Mouse (Mus musculus): ENCODE results near the gene Ptgs1.

Gene Ptgs1

DNA sequence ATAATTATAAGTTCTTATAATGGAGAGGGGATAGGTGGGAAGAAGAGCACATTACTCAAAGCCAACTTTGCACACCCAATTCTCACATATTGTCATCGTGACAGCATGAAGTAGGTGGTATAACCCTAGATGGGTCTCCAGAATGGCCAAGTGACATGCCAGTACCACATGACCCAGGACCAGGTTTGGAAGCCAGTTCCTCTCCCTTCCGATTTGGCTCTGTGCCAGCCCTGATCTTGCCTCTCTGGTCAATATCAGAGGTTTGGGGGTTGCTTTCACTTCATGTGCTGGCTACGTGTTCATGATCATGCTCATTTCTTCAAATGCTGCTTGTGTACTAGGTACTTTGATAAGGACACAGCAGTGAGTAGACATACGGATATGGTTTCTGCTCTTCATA is 22.3 kb downstream of the Ptgs1 start:
- DNase-seq: no peak

DNA sequence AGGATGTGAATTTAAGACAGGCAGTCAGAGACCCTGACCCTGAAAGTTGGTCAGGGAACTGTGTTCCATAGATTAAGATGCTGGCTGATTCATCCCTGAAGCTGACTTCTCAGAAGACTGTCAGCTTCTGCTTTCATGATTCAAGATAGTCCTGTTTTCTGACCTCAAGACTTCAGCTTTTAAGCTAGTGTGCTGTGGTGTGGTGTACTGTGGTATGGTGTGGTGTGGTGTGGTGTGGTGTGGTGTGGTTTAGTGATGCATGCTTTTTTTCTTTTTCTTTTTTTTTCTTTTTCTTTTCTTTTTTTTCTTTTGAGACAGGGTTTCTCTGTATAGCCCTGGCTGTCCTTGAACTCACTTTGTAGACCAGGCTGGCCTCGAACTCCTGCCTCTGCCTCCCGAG is 24.2 kb downstream of the Ptgs1 start:
- no peak for DNase-seq

GRCm38 (mm10) chr2:36256931-36257330 is 26.7 kb downstream of the Ptgs1 start:
- DNase-seq: no peak

GRCm38 (mm10) chr2:36259382-36259781 is 29.2 kb downstream of the Ptgs1 start:
- no peak for DNase-seq

DNA sequence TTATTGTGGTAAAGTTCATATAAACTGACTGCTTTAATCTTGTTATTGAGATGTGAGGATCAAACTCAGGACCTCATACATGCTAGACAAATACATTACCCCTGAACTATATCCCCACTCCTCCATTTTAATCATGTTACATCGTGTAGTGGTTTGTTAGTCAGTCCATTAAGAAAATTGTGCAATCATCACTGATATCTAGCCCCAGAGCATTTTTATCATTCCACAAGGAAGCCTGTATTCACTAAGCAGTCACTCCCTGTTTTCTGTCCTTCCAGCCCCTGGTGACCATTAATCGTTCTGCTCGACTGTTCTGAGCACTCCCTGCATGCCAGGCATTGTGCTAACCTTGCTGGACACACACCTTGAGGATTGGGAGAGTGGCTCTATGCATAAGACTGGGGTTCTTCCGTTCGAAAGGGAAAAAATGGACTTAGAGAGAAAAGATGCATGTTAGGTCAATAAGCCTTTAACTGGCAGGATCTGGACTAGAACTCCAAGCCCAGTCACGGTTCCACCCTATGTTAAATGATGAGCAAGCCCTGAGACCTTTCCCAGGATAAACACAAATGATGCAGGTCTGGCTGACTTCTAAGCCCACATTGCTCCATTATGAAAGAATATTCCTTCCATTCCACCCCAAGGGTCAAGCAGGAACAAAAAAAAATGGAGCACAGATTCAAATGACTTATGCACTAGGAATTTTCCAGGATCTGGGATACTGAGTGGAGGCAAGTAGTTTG is 29.7 kb downstream of the Ptgs1 start:
- no peak for DNase-seq

DNA sequence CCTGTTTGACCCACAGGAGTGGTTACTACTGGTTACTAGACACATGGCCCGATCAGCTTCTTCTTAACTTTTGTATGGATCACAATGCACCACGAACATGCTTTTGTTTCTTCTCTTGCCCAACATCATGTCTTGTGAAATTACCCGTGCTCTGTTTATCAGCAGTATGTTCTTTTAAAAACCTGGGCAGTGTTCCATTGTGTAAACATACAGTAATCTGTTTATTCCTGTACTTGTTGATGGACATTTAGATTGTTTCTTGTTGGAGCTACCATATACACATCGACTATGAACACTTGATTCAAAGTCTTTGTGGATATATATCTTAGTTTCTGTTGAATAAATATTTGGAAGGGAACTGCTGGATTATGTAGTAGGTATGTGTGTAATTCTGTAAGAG is 31.8 kb downstream of the Ptgs1 start:
- DNase-seq: no peak

GRCm38 (mm10) chr2:36269458-36269857 is 39.2 kb downstream of the Ptgs1 start:
- DNase-seq: no peak

GRCm38 (mm10) chr2:36270186-36270585 is 40.0 kb downstream of the Ptgs1 start:
- DNase-seq: no peak

DNA sequence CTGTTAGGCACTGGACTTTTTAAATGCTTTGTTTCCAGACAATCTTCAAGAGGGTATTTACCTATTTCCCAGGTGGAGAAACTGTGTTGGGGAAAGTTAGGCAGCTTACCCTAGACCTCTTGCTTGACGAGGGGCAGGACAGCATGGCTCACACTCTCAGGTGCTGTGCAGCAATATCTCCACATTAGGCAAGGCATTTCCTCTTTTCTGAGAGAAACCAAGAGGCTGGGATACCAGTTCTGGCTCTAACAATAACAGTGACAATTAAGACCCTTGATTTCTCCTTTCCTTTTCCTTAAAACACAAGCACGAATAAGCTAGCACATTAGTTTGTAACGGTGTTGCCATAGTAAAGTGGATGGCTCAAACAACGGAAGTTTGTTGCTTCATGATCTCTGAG is 40.9 kb downstream of the Ptgs1 start:
- DNase-seq: no peak

- no peak for DNase-seq
Measured at GRCm38 (mm10) chr2:36272288-36272950, 42.2 kb downstream of the Ptgs1 start.

DNA sequence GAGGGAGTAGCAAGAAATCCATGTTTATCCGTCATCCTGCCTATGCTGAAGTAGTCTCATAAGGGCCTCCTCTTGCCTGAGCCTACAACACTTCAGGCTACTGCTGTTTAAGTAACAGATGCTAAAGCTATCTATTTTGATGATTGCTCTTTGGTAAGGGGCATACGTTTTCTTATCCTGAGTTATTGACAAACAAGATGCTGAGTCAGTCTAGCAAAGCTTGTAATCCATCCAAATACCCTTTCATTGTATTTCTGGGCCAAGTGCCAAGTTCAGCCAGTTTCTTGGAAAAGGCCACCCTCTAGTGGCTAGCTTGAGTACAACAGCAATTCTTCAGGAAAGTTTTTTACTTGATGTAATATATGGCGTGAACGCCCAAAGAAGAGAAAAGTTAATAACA is 46.2 kb downstream of the Ptgs1 start:
- DNase-seq: peak; percentile 61

DNA sequence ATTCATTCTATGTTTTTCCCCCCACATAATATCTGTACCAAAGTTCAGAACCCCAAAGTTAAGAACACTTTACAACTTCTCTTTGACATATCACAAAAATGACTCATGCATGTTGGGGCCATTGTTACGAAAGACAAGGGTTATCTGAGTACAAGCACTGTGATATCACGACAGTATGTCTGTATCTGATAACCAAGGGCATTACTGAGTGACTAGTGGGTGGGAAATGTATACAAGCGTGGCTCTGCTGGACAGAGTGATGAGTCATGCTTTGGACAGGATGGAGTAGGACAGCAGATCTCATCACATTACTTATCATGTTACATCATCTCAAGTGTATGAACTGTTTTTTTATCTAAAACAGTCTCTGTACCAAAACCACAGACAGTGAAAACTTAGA is 48.5 kb downstream of the Ptgs1 start:
- no peak for DNase-seq

- no peak for DNase-seq
Measured at GRCm38 (mm10) chr2:36281138-36281537, 50.9 kb downstream of the Ptgs1 start.

DNA sequence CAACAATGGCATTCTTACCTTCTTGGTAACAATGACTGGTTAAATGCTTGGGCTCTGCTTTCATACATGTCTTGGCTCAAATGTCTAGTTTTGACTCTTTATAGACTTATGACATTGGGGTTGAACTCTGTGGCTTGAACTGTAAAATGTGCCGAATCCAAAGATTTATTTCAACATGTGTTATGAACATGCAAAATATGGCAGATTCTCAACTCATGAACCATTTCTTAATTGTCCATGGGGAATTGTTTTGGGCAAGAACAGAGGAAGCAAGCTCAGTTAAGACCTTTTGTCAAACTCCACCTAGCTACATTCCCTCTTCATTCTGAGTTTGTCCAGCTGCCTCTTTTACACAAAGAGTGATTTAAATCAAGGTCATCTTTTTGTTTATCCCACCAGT is 52.1 kb downstream of the Ptgs1 start:
- DNase-seq: no peak
